Mouse (Mus musculus): ENCODE measurements around the gene Spsb3.

Gene Spsb3

GRCm38 (mm10) chr17:24886134-24886931, at the start of gene Spsb3, which contains the start of gene Nubp2:
TSS of gene Spsb3 (plus strand) at chr17:24886643.
TSS of gene Nubp2 (minus strand) at chr17:24886349.
- DNase-seq = peak; percentile 98 to 99

- DNase-seq = no peak
Observed at GRCm38 (mm10) chr17:24839842-24840241, 46.6 kb upstream of the Spsb3 start, which contains the start of gene Hagh. TSS of gene Hagh (plus strand) at chr17:24840143.

DNA sequence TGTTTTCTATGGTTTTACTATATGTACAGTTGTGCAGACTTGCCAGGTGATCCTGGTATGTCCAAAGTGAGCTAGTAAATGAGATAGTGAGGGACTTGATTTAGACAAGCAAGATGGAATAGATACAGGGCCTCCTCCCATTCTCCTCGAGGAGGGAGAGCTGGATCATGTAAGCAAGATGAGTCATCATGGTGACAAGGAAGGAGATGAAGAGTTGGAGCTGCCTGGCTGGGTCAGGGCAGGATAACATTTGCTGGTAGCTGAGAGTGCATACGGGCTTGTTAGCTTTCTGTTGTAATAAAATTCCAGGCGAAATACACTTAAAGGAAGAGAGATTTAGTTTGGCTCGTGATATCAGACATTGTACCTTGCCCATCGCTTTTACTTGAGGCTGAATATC, 46.1 kb upstream of the Spsb3 start:
- DNase-seq = no peak

GRCm38 (mm10) chr17:24841133-24841532, 45.3 kb upstream of the Spsb3 start:
- DNase-seq = peak; percentile 62 to 78

DNA sequence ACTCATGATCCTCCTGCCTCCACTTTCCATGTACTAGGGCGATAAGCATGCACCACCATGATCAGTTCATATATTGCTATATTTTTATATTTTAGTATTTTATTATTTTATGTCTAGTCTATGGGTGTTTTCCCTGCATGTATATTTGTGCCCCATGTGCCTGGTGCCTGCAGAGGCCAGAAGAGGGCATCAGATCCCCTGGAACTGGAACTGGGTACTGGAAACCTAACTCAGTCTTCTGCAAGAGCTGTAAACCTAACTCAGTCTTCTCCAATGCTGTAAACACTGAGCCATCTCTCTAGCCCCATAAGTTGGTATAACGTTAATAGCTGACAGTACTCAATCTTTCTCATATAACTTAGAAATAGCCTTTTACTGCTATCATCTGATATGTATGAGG, 43.8 kb upstream of the Spsb3 start:
- DNase-seq = peak in 1 of 2 experiments; percentile 36

DNA sequence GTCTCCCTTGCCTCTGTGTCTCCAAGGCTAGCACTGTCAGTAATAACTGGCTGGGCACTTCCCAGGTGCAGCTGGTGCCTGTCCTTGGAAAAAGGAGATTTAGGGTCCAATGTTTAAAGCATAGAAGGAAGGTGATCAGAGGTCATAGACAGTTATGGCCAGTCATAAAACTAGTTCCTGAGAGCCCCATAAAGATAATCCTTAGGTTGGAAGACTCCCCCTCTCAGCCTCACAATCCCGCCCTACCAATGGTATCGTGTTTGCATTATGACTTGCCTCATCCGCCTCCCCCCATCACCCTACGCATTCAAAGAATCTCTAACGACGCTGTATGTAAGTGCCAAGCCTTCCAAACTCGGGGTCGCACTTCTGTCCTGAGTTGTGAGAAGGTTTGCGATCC, 41.9 kb upstream of the Spsb3 start:
- no peak for DNase-seq

GRCm38 (mm10) chr17:24847386-24847785, 39.1 kb upstream of the Spsb3 start:
- DNase-seq = no peak

DNA sequence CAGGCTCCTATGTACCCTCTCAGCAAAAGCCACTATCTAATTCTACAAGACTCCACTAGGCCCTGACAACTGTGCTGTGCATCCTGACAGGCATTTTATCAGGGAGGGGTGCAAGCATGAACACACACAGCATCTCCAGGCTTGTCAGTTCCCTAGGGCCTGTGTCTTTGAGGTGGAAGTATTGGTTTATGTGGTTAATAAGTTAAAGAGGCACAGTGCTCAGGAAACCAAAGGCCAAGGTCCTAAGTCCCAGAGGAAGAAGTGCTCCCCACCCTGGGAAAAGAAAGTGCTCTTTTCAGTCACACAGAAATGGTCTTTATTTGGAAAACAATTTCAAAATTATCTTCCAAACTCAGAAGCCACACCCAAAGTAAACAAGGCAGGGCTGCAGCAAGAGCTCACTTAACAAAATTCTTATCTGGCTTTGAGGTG, 37.8 kb upstream of the Spsb3 start:
- no peak for DNase-seq

GRCm38 (mm10) chr17:24849733-24850064, 36.7 kb upstream of the Spsb3 start:
- no peak for DNase-seq

DNA sequence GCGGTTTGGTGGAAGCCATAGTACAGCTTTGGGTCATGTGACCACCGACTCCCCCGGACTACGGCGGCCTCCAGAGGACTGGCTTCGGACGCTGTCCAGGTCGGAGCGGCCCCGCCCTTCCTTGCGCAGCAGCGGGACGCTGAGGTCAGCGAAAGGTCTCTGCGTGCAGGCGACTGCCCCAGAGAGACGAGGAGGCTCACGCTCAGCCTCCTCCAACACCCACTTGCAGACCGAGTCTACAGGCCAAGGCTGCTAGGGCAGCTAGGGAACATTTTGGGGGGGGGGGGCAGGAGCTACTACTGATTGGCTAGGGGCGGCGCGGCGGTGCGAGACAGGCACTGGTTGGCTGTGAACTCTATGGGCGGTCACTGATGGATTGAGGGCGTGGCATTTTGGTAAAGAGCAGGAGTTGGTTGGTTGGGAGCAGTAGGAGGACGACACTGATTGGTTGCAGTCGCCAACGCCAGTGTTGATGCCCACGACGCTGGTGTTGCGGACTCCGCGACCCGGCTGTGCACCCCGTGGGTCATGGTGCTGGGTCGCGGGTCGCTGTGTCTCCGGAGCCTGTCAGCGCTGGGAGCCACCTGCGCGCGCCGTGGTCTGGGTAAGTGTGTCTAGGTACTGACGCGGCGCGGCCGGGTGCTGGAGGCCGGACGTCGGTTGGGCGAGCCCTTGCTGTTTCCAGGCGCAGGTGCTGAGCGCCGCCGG, 36.2 kb upstream of the Spsb3 start, which contains the start of gene Fahd1:
TSS of gene Fahd1 (minus strand) at position 300 of the 708 bp plus-strand sequence.
- peak; percentile 95 to 97 for DNase-seq

DNA sequence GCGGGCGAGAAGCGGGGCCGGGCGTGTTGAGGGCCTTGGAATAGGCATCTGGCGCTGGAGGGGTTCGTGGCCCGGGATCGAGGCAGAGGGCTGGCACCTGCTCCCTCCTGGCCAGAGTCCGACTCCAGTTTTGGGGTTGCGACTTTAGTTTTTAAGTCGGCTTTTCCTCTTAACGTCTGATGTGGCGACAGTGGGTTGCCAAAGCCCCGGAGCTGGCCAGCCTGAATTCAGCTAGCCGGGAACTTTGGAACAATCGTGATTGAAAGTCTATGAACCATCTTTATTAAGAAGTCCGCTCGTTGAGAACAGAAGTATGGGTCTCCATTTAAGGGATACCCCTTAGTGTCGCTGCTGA, 35.7 kb upstream of the Spsb3 start:
- DNase-seq = no peak

- no peak for DNase-seq
Observed at GRCm38 (mm10) chr17:24851381-24852125, 34.9 kb upstream of the Spsb3 start.

GRCm38 (mm10) chr17:24855838-24856464, 30.5 kb upstream of the Spsb3 start:
- no peak for DNase-seq

DNA sequence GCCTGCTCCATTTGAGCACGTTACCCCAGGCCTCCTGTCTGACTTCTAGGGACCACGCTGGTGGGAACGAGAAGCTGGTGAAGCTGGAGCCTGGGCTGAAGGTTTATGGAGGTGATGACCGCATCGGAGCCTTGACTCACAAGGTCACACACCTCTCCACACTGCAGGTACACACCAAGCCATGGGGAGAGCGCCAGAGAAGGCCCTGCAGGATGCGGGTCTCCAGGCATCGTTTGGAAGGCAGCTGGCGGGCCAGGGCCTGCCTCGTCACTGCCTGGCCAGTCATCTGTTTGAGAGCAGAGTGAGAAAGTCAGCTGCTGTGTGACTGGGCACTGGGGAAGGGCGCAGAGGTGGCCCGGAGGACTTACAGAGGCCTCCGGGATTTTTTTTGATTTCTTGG, 29.9 kb upstream of the Spsb3 start:
- DNase-seq = no peak

DNA sequence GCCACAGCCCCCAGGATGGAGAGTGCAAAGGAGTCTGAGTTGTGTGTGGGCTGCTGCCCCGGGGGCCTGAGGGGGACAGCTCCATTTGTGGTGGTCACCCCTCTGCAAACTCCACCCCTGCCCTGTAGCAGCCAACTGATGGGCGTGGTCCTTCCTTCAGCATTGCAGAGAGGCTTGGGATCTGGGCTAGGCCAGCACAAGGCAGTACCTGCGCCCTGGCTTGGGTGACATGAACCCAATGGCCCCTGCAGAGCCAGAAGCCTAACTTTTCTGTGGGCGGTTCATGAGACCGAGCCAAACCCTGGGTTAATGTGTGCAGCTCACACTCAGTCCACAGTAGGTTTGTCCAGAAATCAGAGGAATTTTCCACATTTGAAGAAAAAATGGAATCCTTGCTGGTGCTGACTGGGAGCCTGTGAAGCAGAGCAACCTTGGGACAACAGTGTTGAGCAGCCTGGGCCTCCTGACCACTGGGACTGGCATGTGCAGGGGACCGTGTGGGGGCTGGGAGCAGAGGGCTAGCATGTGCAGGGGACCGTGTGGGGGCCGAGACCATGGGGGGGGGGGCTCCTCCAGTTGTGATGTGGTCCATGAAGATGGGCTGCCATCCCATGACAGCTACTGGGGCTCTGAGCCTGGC, 28.5 kb upstream of the Spsb3 start:
- DNase-seq = no peak

DNA sequence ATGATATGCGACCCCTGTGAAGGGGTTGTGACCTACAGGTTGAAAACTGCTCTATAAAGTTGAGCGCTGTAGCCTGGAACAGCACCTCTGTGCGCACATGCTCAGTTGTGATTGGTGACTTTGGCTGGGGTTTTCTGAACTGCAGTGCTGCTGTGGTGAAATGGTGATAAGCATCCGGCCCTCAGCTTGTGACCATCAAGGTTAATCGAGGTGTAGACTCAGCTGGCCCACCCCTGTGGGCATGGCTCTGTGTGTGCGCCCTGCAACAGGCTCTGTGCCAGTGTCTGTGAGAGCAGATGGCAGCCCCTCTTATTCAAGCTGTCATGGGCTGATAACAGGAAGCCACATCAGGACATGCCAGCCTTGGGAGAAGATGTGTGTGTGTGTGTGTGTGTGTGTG, 27.5 kb upstream of the Spsb3 start:
- DNase-seq = peak; percentile 48 to 60

- DNase-seq = no peak
Observed at GRCm38 (mm10) chr17:24860076-24860475, 26.4 kb upstream of the Spsb3 start.

GRCm38 (mm10) chr17:24861785-24862184, 24.7 kb upstream of the Spsb3 start:
- DNase-seq = no peak

DNA sequence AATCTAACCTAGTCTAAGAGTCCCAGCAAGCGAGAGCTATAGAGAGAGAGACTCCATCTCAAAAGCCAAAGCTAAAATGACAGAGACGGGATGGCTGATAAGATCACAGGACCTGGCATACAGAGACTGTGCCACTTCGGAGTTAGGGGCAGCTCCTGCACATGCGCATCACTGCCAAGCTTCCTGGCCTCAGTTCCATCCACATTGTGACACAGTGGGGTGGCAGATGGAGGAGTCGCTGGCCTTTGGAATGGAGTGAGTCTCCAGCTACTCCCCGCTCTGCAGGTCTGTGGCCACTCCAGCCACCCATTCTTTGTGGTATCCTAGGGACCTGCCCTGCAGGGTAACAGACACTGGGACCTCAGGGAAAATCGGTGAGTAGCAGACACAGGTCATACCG, 20.7 kb upstream of the Spsb3 start, which contains the start of gene Igfals:
TSS of gene Igfals (plus strand) at position 222 of the 400 bp plus-strand sequence.
- peak; percentile 90 to 92 for DNase-seq

GRCm38 (mm10) chr17:24867914-24868313, 18.5 kb upstream of the Spsb3 start:
- no peak for DNase-seq

DNA sequence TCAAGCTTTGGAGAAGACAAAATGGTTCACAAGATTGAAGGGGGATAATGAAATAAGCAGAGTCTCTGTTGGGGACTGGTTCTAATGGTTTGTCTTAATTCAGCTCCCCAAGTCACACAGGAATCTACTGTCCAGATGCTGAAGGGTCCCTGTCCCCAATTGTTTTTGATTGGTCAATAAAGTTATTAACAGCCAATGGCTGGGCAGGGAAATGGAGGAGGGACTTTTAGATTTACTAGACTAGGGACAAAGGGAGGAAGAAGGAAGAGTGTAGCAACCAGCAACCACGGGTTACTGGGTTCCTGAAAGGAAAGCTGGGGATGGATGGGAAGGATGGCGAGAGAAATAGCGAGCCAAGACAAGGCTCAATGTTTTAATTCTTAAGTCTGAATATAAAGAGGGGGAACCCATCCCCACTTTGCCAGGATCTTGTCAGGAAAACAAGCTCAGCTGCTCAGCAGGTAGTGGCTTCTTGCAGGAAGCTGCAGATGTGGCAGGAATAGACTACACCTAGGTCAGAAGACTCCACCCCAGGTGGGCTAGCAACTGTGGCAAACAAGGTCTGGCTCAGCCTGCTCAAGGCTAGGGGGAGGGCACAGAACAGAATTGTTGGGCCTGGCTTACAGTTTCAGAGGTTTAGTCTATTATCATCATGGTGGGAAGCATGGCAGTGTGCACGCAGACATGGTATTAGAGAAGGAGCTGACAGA, 12.6 kb upstream of the Spsb3 start:
- no peak for DNase-seq

GRCm38 (mm10) chr17:24874405-24874745, 12.1 kb upstream of the Spsb3 start:
- DNase-seq = no peak
